Mouse (Mus musculus): ENCODE measurements at regions not wholly inside any gene's neighbourhood (a gene's known extent, or its start where the extent isn't known, plus 50 kb on each side); places are given as distances from the start of the nearest gene placed in this dataset.
A peak's percentile ranks its signal among the peaks of the same experiment; 100 is the strongest.

DNA sequence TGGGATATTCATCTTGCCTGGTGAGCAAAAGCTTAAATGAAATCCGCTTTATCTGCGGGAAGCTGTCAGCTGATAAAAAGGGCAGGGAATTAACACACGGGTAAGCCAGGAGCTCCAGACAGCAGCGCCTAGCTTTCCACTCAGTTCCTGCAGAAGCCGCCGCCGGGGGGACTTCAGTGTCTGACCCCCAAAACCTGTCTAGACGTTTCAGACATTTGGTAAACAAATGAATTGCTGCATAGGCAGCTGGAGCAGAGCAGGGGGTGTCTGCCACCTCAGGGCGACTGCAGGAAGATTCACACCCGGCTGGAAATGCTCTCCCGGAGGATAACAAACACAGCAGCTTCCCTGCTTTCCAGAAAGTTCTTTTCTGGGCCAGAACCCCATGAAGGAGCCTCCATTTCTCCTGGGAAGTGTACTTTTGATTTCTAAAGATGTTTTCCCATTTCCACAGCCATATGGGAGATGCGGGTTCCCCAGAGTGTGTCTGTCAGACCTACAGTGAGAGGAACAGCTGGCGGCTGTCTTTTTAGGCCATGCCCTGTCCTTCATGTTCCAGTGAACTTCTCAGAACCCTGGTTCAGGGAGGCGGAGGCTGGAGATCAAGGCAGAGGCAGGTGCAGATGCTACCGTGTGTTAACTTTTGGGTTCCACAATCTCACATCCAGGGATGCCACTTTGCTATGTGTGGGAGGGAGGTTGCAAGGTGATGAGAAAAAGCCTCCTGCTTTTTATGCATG lies 58.7 kb upstream of the Pmepa1 start:
- no peak for DNase-seq (ENCODE audit: low spot score)

- DNase-seq (ENCODE audit: low spot score) = no peak
Observed at GRCm38 (mm10) chr2:173335859-173336258, 59.5 kb upstream of the Pmepa1 start.

DNA sequence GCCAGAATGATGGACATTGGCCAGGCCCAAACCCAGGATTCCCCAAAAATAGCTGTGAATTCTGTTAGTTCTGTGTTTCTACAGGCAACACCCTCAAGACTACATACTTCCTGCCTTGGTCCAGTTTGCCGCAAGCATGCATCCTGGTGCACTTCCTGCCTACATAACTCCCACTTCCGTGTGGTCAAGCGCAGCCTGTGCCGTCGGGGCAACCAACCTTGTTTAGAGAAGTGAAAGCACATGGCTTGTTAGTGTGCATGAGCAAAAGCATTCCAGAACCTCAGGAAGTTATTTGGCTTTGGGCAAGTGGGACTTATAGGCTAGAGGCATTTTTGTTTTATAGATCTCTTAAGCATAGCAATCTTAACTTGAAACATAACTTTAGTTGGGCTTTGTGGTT lies 61.3 kb upstream of the Pmepa1 start:
- no peak for DNase-seq (ENCODE audit: low spot score)

GRCm38 (mm10) chr2:173338671-173339070 lies 62.3 kb upstream of the Pmepa1 start:
- DNase-seq (ENCODE audit: low spot score) = peak; percentile 40

GRCm38 (mm10) chr2:173339211-173339610 lies 62.9 kb upstream of the Pmepa1 start:
- no peak for DNase-seq (ENCODE audit: low spot score)

- no peak for DNase-seq (ENCODE audit: low spot score)
Observed at GRCm38 (mm10) chr2:173340044-173340601, 63.8 kb upstream of the Pmepa1 start.

GRCm38 (mm10) chr2:173342605-173343260 lies 66.4 kb upstream of the Pmepa1 start:
- no peak for DNase-seq (ENCODE audit: low spot score)

DNA sequence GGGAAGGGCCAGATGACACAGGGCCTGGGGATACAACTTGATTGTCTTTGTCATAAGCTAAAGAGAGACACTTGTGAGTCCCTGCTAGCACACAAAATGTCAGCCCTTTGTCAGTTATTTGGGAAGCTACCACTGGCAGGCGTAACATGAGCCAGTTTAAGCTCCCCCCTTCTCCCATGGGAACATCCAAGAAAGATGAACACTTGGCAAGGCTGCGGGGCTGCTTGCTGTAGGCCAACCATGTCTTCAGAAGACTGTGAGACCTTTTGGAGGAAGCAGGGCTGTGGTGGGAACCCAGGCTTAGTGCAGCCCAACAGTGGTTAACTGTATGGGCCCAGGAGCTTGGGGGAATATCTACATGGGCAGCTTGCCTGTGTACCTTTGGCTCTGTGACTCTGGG lies 67.3 kb upstream of the Pmepa1 start:
- no peak for DNase-seq (ENCODE audit: low spot score)

DNA sequence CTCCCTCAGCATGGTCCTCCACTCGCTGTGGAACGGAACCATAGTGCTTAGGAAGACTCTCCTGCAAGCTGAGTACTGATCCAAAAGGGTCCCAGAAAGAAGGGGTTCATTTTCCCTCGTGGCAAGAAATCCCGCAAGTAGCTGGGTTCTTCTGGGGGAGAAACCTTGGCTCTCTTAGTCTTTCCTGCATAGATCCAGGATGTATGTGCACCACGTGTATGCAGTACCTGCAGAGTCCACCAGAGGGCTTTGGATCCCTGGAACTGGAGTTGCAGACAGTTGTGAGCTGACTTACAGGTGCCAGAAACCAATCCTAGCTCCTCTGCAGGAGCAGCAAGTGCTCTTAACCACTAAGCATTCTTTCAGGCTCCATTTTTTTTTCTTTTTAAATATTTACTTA lies 67.9 kb upstream of the Pmepa1 start:
- DNase-seq (ENCODE audit: low spot score) = no peak

GRCm38 (mm10) chr2:173347341-173347740 lies 71.0 kb upstream of the Pmepa1 start:
- no peak for DNase-seq (ENCODE audit: low spot score)

DNA sequence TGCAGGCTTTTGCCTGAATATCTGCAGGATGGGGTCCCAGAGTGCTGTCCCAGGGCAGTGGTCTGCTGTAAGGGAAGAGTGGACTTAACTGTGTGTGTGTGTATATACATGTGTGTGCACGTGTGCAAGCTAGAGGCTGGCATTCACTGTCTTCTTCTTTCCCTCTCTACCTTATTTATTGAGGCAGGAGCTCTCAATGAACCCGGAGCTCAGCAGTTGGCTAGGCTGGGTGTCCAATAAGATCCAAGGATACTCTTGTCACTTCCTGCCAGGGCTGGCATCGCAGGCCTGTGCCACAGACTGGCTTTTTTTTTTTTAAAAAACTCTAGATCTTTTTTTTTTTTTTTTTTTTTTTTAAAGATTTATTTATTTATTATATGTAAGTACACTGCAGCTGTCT lies 72.4 kb upstream of the Pmepa1 start:
- DNase-seq (ENCODE audit: low spot score) = no peak

GRCm38 (mm10) chr2:173349510-173349909 lies 73.2 kb upstream of the Pmepa1 start:
- no peak for DNase-seq (ENCODE audit: low spot score)

DNA sequence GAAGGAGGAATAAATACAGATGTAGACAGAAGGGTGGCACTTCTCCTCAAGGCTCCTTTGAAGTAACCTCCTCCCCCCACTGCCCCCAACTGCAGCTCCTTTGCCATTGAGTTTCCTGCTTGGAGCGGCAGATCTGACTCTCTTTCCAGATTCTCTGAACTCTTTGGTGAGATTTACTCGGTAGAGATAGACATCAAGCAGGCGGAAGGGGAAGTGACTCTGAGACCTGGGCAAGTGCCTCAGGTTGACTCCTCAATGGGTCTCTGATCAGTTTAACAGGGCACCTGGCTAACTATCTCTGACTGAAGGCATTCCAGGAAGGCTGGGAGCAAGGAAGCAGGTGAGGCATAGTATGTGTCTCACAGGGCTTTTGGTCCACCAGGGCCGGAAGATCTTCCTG lies 73.6 kb upstream of the Pmepa1 start:
- no peak for DNase-seq (ENCODE audit: low spot score)

GRCm38 (mm10) chr2:173350405-173350804 lies 74.1 kb upstream of the Pmepa1 start:
- DNase-seq (ENCODE audit: low spot score) = no peak

- DNase-seq (ENCODE audit: low spot score) = no peak
Observed at GRCm38 (mm10) chr2:173350831-173351230, 74.5 kb upstream of the Pmepa1 start.

DNA sequence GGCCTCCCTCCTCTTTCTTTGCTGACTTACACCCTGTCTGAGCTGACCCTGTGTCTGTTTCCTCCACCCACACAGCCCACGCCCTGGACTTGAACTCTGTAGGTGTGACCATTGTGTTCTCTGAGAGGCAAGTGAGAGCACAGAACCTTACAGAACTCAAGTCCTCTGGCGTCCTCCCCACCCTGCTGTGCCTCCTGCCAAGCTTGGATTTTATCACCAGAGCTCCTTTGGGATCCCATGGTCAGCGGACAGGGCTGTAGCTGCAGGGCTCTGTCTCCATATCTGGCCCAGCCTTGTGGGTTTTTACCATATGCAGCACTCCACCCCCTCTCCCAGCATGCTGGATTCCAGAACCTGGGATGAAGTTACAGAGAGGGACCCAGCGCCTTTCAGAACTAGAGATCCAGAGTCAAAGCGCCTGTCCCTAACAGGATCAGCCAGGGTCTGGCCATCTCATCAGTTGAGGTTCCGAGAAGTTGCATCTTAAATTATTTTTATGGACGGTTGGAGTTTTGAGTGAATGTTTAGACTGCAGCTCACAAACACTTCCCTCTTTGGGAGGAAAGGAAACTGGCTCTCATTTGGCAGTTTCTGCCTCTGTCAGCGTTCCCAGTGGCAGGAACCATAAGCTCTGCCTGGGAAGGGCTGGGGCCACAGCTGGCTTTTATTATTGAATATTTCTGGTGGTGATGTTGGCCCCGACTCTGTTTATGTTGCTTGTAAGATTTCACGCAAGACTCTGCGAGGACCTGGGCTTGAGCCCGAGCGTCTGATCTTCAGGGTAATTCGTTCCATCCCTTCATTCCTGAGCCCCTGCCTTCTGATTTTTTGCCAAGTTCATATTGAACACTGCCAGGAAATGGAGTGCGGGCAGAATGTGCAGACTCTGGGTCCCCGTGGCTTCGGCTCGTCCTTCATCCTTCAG lies 75.8 kb upstream of the Pmepa1 start:
- DNase-seq (ENCODE audit: low spot score) = peak; percentile 46

DNA sequence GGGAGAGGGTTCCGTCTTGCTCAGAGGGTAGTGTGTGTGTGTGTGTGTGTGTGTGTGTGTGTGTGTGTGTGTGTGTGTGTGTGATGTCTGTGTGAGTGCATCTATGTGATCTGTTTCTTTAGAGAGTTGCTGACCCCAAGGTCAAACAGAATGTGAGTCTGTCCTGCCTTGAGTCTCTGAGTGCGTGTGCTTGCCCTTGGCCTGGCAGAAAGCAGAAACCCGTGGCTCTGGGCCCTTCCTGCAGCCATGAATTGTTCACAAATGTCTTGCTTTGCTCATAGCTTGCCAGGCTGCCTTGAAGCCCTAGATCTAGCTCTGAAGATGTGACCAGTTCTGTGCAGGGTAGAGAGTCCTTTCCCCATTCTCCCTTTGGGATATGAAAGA lies 76.4 kb upstream of the Pmepa1 start:
- no peak for DNase-seq (ENCODE audit: low spot score)

DNA sequence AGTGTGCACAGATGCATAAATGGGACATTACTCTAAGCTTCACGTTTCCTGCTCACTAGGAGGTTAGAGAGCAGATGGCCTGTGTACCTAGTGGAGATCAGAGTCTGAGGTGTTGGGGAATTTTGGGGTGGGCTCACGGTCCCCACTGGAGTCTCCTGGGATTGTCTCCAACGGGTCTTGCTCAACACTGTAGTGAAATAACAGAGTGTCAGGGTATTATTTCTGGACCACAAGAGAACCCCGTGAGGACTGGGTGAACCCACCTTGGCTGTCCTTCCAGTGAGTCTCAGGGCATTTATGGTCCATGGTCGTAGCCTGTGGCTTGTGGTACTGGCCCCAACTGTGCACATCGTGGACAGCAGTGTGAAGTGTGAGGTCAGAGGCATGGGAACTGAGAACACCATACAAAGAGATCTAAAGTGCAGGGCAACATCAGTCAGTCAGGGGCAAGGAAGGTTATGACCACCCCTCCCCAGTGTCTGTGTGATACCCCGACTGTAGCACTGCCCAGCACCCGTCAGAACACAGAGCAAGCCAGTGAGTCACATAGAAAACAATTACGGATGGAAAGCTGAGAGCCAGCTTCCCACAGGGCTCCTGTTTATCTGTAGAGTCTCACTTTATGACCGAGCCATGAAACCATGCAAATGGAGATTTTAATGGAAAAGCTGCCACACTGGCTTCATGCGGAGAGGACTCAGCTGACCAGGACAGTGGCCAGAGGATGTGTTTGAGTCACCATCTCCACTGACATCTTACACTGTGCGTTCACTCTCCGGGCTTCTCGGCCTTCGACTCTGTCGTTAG lies 77.3 kb upstream of the Pmepa1 start:
- no peak for DNase-seq (ENCODE audit: low spot score)

DNA sequence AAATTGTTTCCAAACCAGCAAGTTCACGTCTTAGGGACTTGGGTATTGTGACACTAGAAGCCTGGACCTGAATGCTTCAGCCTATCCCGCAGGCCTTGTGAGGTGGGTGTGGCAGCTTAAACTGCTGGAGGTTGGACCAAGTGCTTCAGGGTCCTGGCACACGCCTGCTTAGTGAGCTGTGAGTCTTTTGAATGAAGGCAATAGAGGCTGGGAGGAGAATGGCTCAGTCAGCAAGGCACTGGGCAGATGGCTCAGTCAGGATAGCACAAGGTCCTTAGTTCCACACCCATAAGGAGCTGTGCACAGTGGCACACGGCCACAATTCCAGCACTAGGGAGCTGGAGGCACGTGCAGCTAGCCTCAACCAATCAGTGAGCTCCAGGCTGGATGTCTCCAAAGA lies 80.5 kb upstream of the Pmepa1 start:
- no peak for DNase-seq (ENCODE audit: low spot score)

DNA sequence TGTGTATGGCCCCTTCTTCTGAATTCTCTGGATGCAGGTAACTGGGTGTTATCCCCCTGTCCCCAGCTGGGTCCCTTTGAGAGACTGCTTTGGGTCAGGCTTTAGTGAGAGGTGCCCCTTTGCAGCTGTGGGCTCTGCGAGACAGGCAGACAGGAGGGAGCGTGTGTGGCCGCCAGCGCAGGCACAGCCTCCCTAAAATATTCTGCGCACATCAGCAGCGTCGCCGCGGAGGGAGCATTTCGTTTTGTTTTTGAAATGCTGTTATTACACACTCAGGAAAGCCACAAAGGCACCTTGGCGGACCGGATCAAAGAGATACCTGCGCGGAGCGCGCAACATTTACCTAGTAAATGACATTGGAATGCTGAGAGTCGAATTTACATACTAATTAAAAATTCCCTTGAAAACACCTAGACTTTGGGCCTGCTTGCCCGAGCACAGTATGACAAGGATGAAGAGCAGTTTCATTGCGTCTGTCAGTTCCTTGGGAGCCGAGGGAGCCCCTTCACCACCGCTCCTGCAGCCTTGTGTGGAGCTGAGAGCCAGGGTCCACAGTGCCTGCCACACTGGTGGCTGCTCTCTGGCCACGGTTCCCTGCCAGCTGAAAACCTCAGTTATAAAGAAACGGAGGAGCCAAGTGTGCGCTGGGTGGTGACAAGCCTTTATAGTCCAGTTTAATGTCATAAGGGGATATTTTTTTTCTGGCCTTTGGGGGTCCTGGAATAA lies 89.3 kb upstream of the Pmepa1 start:
- DNase-seq (ENCODE audit: low spot score) = no peak

DNA sequence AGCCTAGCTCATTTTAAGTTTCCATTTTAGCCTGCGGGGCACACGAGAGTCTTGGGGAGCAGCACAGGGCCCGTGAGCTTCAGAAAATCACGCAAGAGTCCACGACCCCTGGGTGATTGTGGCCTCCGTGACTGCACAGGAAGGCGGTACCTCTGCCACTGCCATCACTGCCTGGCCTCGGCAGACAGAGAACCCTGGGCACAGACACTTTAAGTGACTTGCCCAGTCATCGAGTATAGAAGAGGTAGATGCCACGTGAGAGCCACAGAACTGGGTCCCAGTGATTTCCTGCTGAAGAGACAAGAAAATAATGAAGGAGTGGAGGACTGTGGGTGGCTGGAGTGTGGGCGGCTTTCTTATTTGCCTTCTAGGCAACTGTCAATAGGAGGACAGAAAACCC lies 90.4 kb upstream of the Pmepa1 start:
- DNase-seq (ENCODE audit: low spot score) = no peak
